Mouse (Mus musculus): Measurements from ENCODE around the gene Cox7a1.

- TF ChIP-seq CTCF (IDR thresholded peaks at IDR 0.05; ENCODE audit: borderline replicate concordance, control insufficient read depth, extremely low read depth, insufficient read depth, low read length, poor library complexity) = no peak
- no peak for TF ChIP-seq POLR2A (IDR thresholded peaks at IDR 0.05; ENCODE audit: control insufficient read depth, extremely low read depth, insufficient read depth, low read length, poor library complexity)
These were observed 36.0 kb downstream of the Cox7a1 start for GRCm38 (mm10) chr7:30220008-30220356.

Measured in thymus, adult 2 months (tissue).